8 mouse cellular contexts compared by ENCODE assay signal in genomic region chr5:17776571-17776970, GRCm38 (mm10).
A peak's percentile ranks its signal among the peaks of the same experiment; 100 is the strongest.
DNase-seq lines count a peak whose midpoint lies in the region; ATAC-seq and TF ChIP-seq lines count a peak whose summit lies in the region.

No protein-coding gene starts in this region.

- 88% methylated on average over 6 of the region's 6 CpGs for WGBS in limb, embryonic 14.5 days

- peaks cover 8 to 25% of the 10 kb centered on the region in 2 experiments for H3K36me3 ChIP-seq in CH12.LX (replicated peaks in 1 of 2; ENCODE audit: control insufficient read depth in 1 of 2, insufficient read depth in 1 of 2, low read length in 1 of 2)
- H3K36me3 ChIP-seq in limb, embryonic 14.5 days (ENCODE audit: control insufficient read depth, insufficient read depth, low read length) = no peaks in the 10 kb centered on the region

- no peak for TF ChIP-seq EP300 in CH12.LX (IDR thresholded peaks at IDR 0.05; ENCODE audit: low read length)

- no peak overlapping the region for H3K4me3 ChIP-seq in CH12.LX (replicated peaks in 1 of 3; ENCODE audit: low read depth in 2 of 3, low read length in 2 of 3, poor library complexity in 1 of 3)
- no peak overlapping the region for H3K4me3 ChIP-seq in limb, embryonic 14.5 days (replicated peaks; ENCODE audit: low read length)

- ATAC-seq in limb, embryonic 14.5 days (ENCODE audit: low FRiP score, low read depth) = no peak

- H3K27ac ChIP-seq in CH12.LX (ENCODE audit: insufficient read depth, low read depth) = no peak overlapping the region
- no peak overlapping the region for H3K27ac ChIP-seq in limb, embryonic 14.5 days (replicated peaks; ENCODE audit: low read depth, low read length)

- no peaks in the 10 kb centered on the region for H3K27me3 ChIP-seq in CH12.LX (replicated peaks)
- H3K27me3 ChIP-seq in limb, embryonic 14.5 days (ENCODE audit: control insufficient read depth, insufficient read depth, low read length) = no peaks in the 10 kb centered on the region

- peak; percentile 10 to 41 for DNase-seq in adrenal gland, adult 18-20 months (ENCODE audit: low spot score in 2 of 2)
- DNase-seq in adrenal gland, postnatal 4 days (ENCODE audit: low spot score in 2 of 2) = no peak
- DNase-seq in kidney, postnatal 10 days = peak; percentile 63
- no peak for DNase-seq in kidney, adult 11 months
- DNase-seq in CH12.LX (ENCODE audit: extremely low read depth) = peak; percentile 93
- peak; percentile 10 to 26 for DNase-seq in cerebellum, postnatal 36 days
- DNase-seq in limb, embryonic 14.5 days (ENCODE audit: low spot score) = peak; percentile 57
- no peak for DNase-seq in frontal cortex, postnatal 25 days (ENCODE audit: low spot score in 2 of 2)

- no peak overlapping the region for H3K4me2 ChIP-seq in CH12.LX (ENCODE audit: insufficient read depth, low read depth, poor library complexity, severe bottlenecking)
- H3K4me2 ChIP-seq in limb, embryonic 14.5 days (replicated peaks; ENCODE audit: low read depth, low read length, severe bottlenecking) = no peak overlapping the region

- no peaks in the 10 kb centered on the region for H3K4me1 ChIP-seq in CH12.LX (ENCODE audit: control insufficient read depth in 1 of 2, insufficient read depth in 2 of 2)
- H3K4me1 ChIP-seq in limb, embryonic 14.5 days (ENCODE audit: control insufficient read depth, insufficient read depth, low read length) = no peaks in the 10 kb centered on the region

- no peak for TF ChIP-seq RAD21 in CH12.LX (IDR thresholded peaks at IDR 0.05; ENCODE audit: low read depth, low read length)

- no peaks in the 10 kb centered on the region for H3K79me2 ChIP-seq in CH12.LX (replicated peaks; ENCODE audit: control insufficient read depth, extremely low read depth, insufficient read depth, poor library complexity, severe bottlenecking)

- in situ Hi-C loops in CH12.LX (cut with MboI; ENCODE audit: low pct_ligation_motif_present, low pct_unique_long_range_greater_than_20kb, low sequenced_read_pairs) = no loop called here

- no peak for TF ChIP-seq POLR2A in CH12.LX (IDR thresholded peaks at IDR 0.05; ENCODE audit: low read depth, low read length)
- TF ChIP-seq POLR2A in limb, embryonic 14.5 days (IDR thresholded peaks at IDR 0.05; ENCODE audit: borderline replicate concordance, extremely low read depth, insufficient read depth, insufficient read length) = no peak

- dilution Hi-C loops in CH12.LX (cut with MboI; ENCODE audit: extremely low pct_ligation_motif_present, extremely low pct_unique_long_range_greater_than_20kb, low sequenced_read_pairs) = no loop called here

- no peak for TF ChIP-seq CTCF in CH12.LX (conservative IDR thresholded peaks at IDR 0.05 in 1 of 2, IDR thresholded peaks at IDR 0.05 in 1 of 2; ENCODE audit: low read depth in 2 of 2, low read length in 2 of 2)

- H3K9me3 ChIP-seq in CH12.LX (replicated peaks; ENCODE audit: low read length) = no peaks in the 10 kb centered on the region
- no peaks in the 10 kb centered on the region for H3K9me3 ChIP-seq in limb, embryonic 14.5 days (ENCODE audit: control insufficient read depth, low read length)

- H3K9ac ChIP-seq in CH12.LX (ENCODE audit: insufficient read depth, low read depth) = no peak overlapping the region
- no peak overlapping the region for H3K9ac ChIP-seq in limb, embryonic 14.5 days (ENCODE audit: low read depth, low read length, severe bottlenecking)

TF ChIP-seq in CH12.LX, 34 proteins besides CTCF, POLR2A, EP300 and RAD21:
- TF ChIP-seq SMC3 (IDR thresholded peaks at IDR 0.05; ENCODE audit: low read depth, low read length) (no peak), JUN (IDR thresholded peaks at IDR 0.05; ENCODE audit: insufficient read depth, low read depth, low read length) (no peak), MAX (IDR thresholded peaks at IDR 0.05; ENCODE audit: low read length) (no peak), RCOR1 (conservative IDR thresholded peaks at IDR 0.05; ENCODE audit: low read depth, low read length) (no peak), KAT2A (IDR thresholded peaks at IDR 0.05; ENCODE audit: insufficient replicate concordance, low read length) (no peak), CHD2 (IDR thresholded peaks at IDR 0.05; ENCODE audit: low read length) (no peak), UBTF (IDR thresholded peaks at IDR 0.05; ENCODE audit: low read depth, low read length) (no peak), MYC (IDR thresholded peaks at IDR 0.05; ENCODE audit: low read depth, low read length) (no peak), NELFE (IDR thresholded peaks at IDR 0.05; ENCODE audit: low read depth, low read length) (no peak), GABPA (IDR thresholded peaks at IDR 0.05; ENCODE audit: insufficient replicate concordance, low read depth, low read length) (no peak), PAX5 (IDR thresholded peaks at IDR 0.05; ENCODE audit: low read length) (no peak), JUND (conservative IDR thresholded peaks at IDR 0.05; ENCODE audit: low read depth, low read length) (no peak), POLR2AphosphoS2 (IDR thresholded peaks at IDR 0.05; ENCODE audit: low read depth, low read length) (no peak)

Comparison
In these comparisons a context has a peak if more than half of its experiments do, and no peak if none do; other contexts are left out.
1. DNase-seq: peak in adrenal gland, adult 18-20 months (2 of 2), kidney, postnatal 10 days (single experiment), CH12.LX (single experiment), cerebellum, postnatal 36 days (2 of 2) and limb, embryonic 14.5 days (single experiment); none in adrenal gland, postnatal 4 days (0 of 2), kidney, adult 11 months (single experiment) and frontal cortex, postnatal 25 days (0 of 2).